Mouse (Mus musculus) E14TG2a.4 (cell line): ENCODE measurements around the gene Washc3.

Experiments
- CTCF ChIP-seq: conservative IDR thresholded peaks from 2 replicates; pipeline ENCODE4 v1.5.1; 2014; ENCODE audit warnings: low read length
- NANOG ChIP-seq: IDR thresholded peaks from 2 replicates; pipeline ENCODE4 v1.6.1; 2014; ENCODE audit warnings: borderline replicate concordance, low read length, mixed read lengths
- POU5F1 ChIP-seq: IDR thresholded peaks from 2 replicates; pipeline ENCODE4 v1.6.1; 2014; ENCODE audit warnings: low read length, borderline replicate concordance

GRCm38 (mm10) chr10:88151658-88152057 is 49.2 kb upstream of the Washc3 start:
- TF ChIP-seq CTCF (no peak), POU5F1 (no peak), NANOG (no peak)
